Mouse (Mus musculus) neural tube, embryonic 12.5 days (tissue): ENCODE data around the gene Shpk. TPM values are rescaled to one million over a fixed set of nuclear protein-coding genes. Genes with fewer than 3 reads are reported as not detected.

Experiments used
- ATAC-seq: fragments of 200-750 bp; cut with Nextera tagmentation; 2 replicates; pipeline ENCODE4 v1.8.0; 2017; ENCODE audit warnings: low read depth, mild to moderate bottlenecking, moderate TSS enrichment, moderate library complexity; ENCODE audit not compliant: low FRiP score
- H3K27ac ChIP-seq: fragments of 300-500 bp; sonication (generic); 2 replicates; pipeline ENCODE4 v1.5.1; 2016
- H3K27me3 ChIP-seq: fragments of 300-500 bp; sonication (generic); replicated peaks from 2 replicates; pipeline ENCODE4 v1.6.1; 2016; ENCODE audit warnings: mild to moderate bottlenecking
- H3K36me3 ChIP-seq: fragments of 300-500 bp; sonication (generic); 2 replicates; pipeline ENCODE4 v1.6.1; 2016; ENCODE audit warnings: mild to moderate bottlenecking
- H3K4me1 ChIP-seq: fragments of 300-500 bp; sonication (generic); 2 replicates; pipeline ENCODE4 v1.6.1; 2016
- H3K4me2 ChIP-seq: fragments of 300-500 bp; sonication (generic); replicated peaks from 2 replicates; pipeline ENCODE4 v1.6.1; 2016; ENCODE audit warnings: mild to moderate bottlenecking
- H3K4me3 ChIP-seq: fragments of 300-500 bp; sonication (generic); 2 replicates; pipeline ENCODE4 v1.5.1; 2016
- H3K9ac ChIP-seq: fragments of 300-500 bp; sonication (generic); 2 replicates; pipeline ENCODE4 v1.6.1; 2016; ENCODE audit warnings: mild to moderate bottlenecking
- H3K9me3 ChIP-seq: fragments of 300-500 bp; sonication (generic); 2 replicates; pipeline ENCODE4 v1.6.1; 2016; ENCODE audit warnings: mild to moderate bottlenecking
- WGBS: fragments of 180-500 bp; shearing (Covaris S2); methylation state at CpG from one replicate; pipeline ENCODE4 v1.1.7; 2016; 5-methylcytosine and 5-hydroxymethylcytosine counted together
- polyA plus RNA-seq: library from polyadenylated mRNA; unstranded; fragments of >200 nt; fragmentation: Nextera tagmentation; extraction: Ambion mirVana; gene quantifications from 2 replicates; pipeline ENCODE4 v1.2.1, GENCODE M21; 2016

Shpk gene
- polyA plus RNA-seq, 1 experiment from 2014 or later: 2.3 TPM

GRCm38 (mm10) chr11:73203895-73204294, 4.6 kb downstream of the Shpk start:
- no peak overlapping the region for H3K4me3 ChIP-seq
- WGBS: 90% methylated on average over 8 of the region's 8 CpGs
- no peak for ATAC-seq

GRCm38 (mm10) chr11:73205194-73205593, 5.9 kb downstream of the Shpk start:
- no peak for ATAC-seq
- Histone ChIP-seq H3K9me3 (no peaks in the 10 kb centered on the region), H3K36me3 (no peaks in the 10 kb centered on the region), H3K27ac (no peak overlapping the region), H3K4me2 (no peak overlapping the region), H3K27me3 (no peaks in the 10 kb centered on the region), H3K4me3 (no peak overlapping the region), H3K4me1 (0 out of 2 replicates have a peak, but pooled peaks cover under 1% of the 10 kb centered on the region), H3K9ac (no peak overlapping the region)
- WGBS: 66% methylated on average over 7 of the region's 7 CpGs

More at GRCm38 (mm10) chr11:73203895-73204294, 4.6 kb downstream of the Shpk start:
- H3K36me3 ChIP-seq: no peaks in the 10 kb centered on the region
- no peaks in the 10 kb centered on the region for H3K9me3 ChIP-seq
- no peaks in the 10 kb centered on the region for H3K27me3 ChIP-seq
- H3K4me2 ChIP-seq: no peak overlapping the region
- no peak overlapping the region for H3K9ac ChIP-seq
- H3K4me1 ChIP-seq: peaks cover 7% of the 10 kb centered on the region
- H3K27ac ChIP-seq: no peak overlapping the region

GRCm38 (mm10) chr11:73207621-73208020, 8.4 kb downstream of the Shpk start:
- no peak overlapping the region for H3K4me3 ChIP-seq
- no peak overlapping the region for H3K27ac ChIP-seq
- H3K4me2 ChIP-seq: no peak overlapping the region
- no peak overlapping the region for H3K9ac ChIP-seq
- H3K9me3 ChIP-seq: no peaks in the 10 kb centered on the region
- 71% methylated on average over 2 of the region's 2 CpGs for WGBS
- H3K4me1 ChIP-seq: no peaks in the 10 kb centered on the region
- ATAC-seq: no peak
- no peaks in the 10 kb centered on the region for H3K27me3 ChIP-seq
- no peaks in the 10 kb centered on the region for H3K36me3 ChIP-seq

GRCm38 (mm10) chr11:73213956-73214355, 14.7 kb downstream of the Shpk start:
- no peak for ATAC-seq
- Histone ChIP-seq H3K9ac (no peak overlapping the region), H3K4me2 (no peak overlapping the region), H3K4me3 (no peak overlapping the region), H3K4me1 (no peaks in the 10 kb centered on the region), H3K27ac (no peak overlapping the region), H3K36me3 (no peaks in the 10 kb centered on the region), H3K9me3 (no peaks in the 10 kb centered on the region), H3K27me3 (no peaks in the 10 kb centered on the region)
- 82% methylated on average over 3 of the region's 3 CpGs for WGBS

GRCm38 (mm10) chr11:73219671-73220070, 20.4 kb downstream of the Shpk start:
- no peak for ATAC-seq

GRCm38 (mm10) chr11:73220651-73221050, 21.4 kb downstream of the Shpk start:
- no peak for ATAC-seq
- Histone ChIP-seq H3K9me3 (no peaks in the 10 kb centered on the region), H3K4me2 (no peak overlapping the region), H3K27me3 (no peaks in the 10 kb centered on the region), H3K4me1 (no peaks in the 10 kb centered on the region), H3K4me3 (no peak overlapping the region), H3K36me3 (no peaks in the 10 kb centered on the region), H3K9ac (no peak overlapping the region), H3K27ac (no peak overlapping the region)
- WGBS: 89% methylated on average over 1 of the region's 1 CpGs

More at GRCm38 (mm10) chr11:73219671-73220070, 20.4 kb downstream of the Shpk start:
- no peak overlapping the region for H3K4me2 ChIP-seq
- H3K9me3 ChIP-seq: no peaks in the 10 kb centered on the region
- H3K9ac ChIP-seq: no peak overlapping the region
- no peak overlapping the region for H3K27ac ChIP-seq
- 51% methylated on average over 2 of the region's 2 CpGs for WGBS
- H3K4me1 ChIP-seq: no peaks in the 10 kb centered on the region
- H3K36me3 ChIP-seq: no peaks in the 10 kb centered on the region
- no peaks in the 10 kb centered on the region for H3K27me3 ChIP-seq
- no peak overlapping the region for H3K4me3 ChIP-seq

- Histone ChIP-seq H3K9me3 (no peaks in the 10 kb centered on the region), H3K4me3 (no peak overlapping the region), H3K4me2 (no peak overlapping the region), H3K36me3 (no peaks in the 10 kb centered on the region), H3K27me3 (no peaks in the 10 kb centered on the region), H3K4me1 (no peaks in the 10 kb centered on the region), H3K9ac (no peak overlapping the region), H3K27ac (no peak overlapping the region)
- WGBS: 46% methylated on average over 5 of the region's 5 CpGs
- ATAC-seq: no peak
These were observed 23.6 kb downstream of the Shpk start for GRCm38 (mm10) chr11:73222846-73223245.

- Histone ChIP-seq H3K36me3 (no peaks in the 10 kb centered on the region), H3K4me2 (no peak overlapping the region), H3K9me3 (peaks cover under 1% of the 10 kb centered on the region; the same call in 1 of the 2 replicates), H3K27me3 (no peaks in the 10 kb centered on the region), H3K27ac (no peak overlapping the region), H3K9ac (no peak overlapping the region), H3K4me3 (no peak overlapping the region), H3K4me1 (no peaks in the 10 kb centered on the region)
- 73% methylated on average over 2 of the region's 2 CpGs for WGBS
- ATAC-seq: no peak
These were observed 24.7 kb downstream of the Shpk start for GRCm38 (mm10) chr11:73223966-73224365.

GRCm38 (mm10) chr11:73225856-73226255, 26.6 kb downstream of the Shpk start:
- H3K9ac ChIP-seq: no peak overlapping the region
- H3K27ac ChIP-seq: no peak overlapping the region
- peaks cover 3% of the 10 kb centered on the region; the same call in 1 of the 2 replicates for H3K9me3 ChIP-seq
- ATAC-seq: no peak
- H3K4me2 ChIP-seq: no peak overlapping the region
- no peaks in the 10 kb centered on the region for H3K4me1 ChIP-seq
- WGBS: 93% methylated on average over 6 of the region's 6 CpGs
- H3K36me3 ChIP-seq: no peaks in the 10 kb centered on the region
- H3K27me3 ChIP-seq: no peaks in the 10 kb centered on the region
- no peak overlapping the region for H3K4me3 ChIP-seq

- WGBS: 82% methylated on average over 5 of the region's 5 CpGs
These were observed 29.6 kb downstream of the Shpk start for GRCm38 (mm10) chr11:73228881-73229280.

GRCm38 (mm10) chr11:73230081-73230480, 30.8 kb downstream of the Shpk start:
- ATAC-seq: no peak
- H3K9me3 ChIP-seq: peaks cover 3% of the 10 kb centered on the region; the same call in 1 of the 2 replicates
- H3K27ac ChIP-seq: no peak overlapping the region
- H3K4me3 ChIP-seq: no peak overlapping the region
- no peaks in the 10 kb centered on the region for H3K27me3 ChIP-seq
- WGBS: 93% methylated on average over 5 of the region's 5 CpGs
- H3K9ac ChIP-seq: no peak overlapping the region
- no peaks in the 10 kb centered on the region for H3K36me3 ChIP-seq
- H3K4me2 ChIP-seq: no peak overlapping the region
- H3K4me1 ChIP-seq: no peaks in the 10 kb centered on the region

More at GRCm38 (mm10) chr11:73228881-73229280, 29.6 kb downstream of the Shpk start:
- Histone ChIP-seq H3K4me2 (no peak overlapping the region), H3K4me3 (no peak overlapping the region), H3K27ac (no peak overlapping the region), H3K9me3 (peaks cover 3% of the 10 kb centered on the region; the same call in 1 of the 2 replicates), H3K4me1 (no peaks in the 10 kb centered on the region), H3K36me3 (no peaks in the 10 kb centered on the region), H3K9ac (no peak overlapping the region), H3K27me3 (no peaks in the 10 kb centered on the region)
- ATAC-seq: no peak

- Histone ChIP-seq H3K27me3 (no peaks in the 10 kb centered on the region), H3K36me3 (no peaks in the 10 kb centered on the region), H3K27ac (no peak overlapping the region), H3K9ac (no peak overlapping the region), H3K4me3 (no peak overlapping the region), H3K4me1 (no peaks in the 10 kb centered on the region), H3K4me2 (no peak overlapping the region), H3K9me3 (peaks cover 3% of the 10 kb centered on the region; the same call in 1 of the 2 replicates)
- 70% methylated on average over 2 of the region's 2 CpGs for WGBS
- no peak for ATAC-seq
These were observed 33.3 kb downstream of the Shpk start for GRCm38 (mm10) chr11:73232513-73232912.

- H3K27me3 ChIP-seq: no peaks in the 10 kb centered on the region
- no peak within 1 kb of the TSS for H3K9ac ChIP-seq
- no peak within 1 kb of the TSS for H3K4me2 ChIP-seq
- no peaks in the 10 kb centered on the region for H3K4me1 ChIP-seq
- no peak within 1 kb of the TSS for H3K4me3 ChIP-seq
- peaks cover 2% of the 10 kb centered on the region; the same call in 1 of the 2 replicates for H3K9me3 ChIP-seq
- ATAC-seq: no peak
- H3K27ac ChIP-seq: no peak within 1 kb of the TSS
- WGBS: 76% methylated on average over 5 of the region's 5 CpGs
- no peaks in the 10 kb centered on the region for H3K36me3 ChIP-seq
These were observed 34.7 kb downstream of the Shpk start, which contains the start of gene Trpv1 for GRCm38 (mm10) chr11:73233992-73234391. TSS of gene Trpv1 (plus strand) at chr11:73234292.
